Comparison of ENCODE assay signal across 23 mouse cellular contexts in genomic region chr11:115077436-115077835, GRCm38 (mm10). TPM values are rescaled to one million over a fixed set of nuclear protein-coding genes. Genes with fewer than 3 reads are reported as not detected.
"Had no signal": no experiment of that assay in that cellular context is flagged by ENCODE, and none has a peak within 500 bp of the region (broad histone marks: within the 10 kb centered on the region; RNA-seq: fewer than 3 reads in every experiment).

No protein-coding gene starts in this region.

- H3K27me3 ChIP-seq: stomach, embryonic 15.5 days had no signal

- H3K4me3 ChIP-seq: neural tube, embryonic 13.5 days; neural tube, embryonic 15.5 days; stomach, embryonic 15.5 days had no signal

- H3K4me1 ChIP-seq: neural tube, embryonic 13.5 days; stomach, embryonic 15.5 days had no signal

- DNase-seq: retina, postnatal 1 day; right cerebral cortex, adult 18-20 months; right cerebral cortex, postnatal 14 days; right cerebral cortex, postnatal 25 days; right cerebral cortex, postnatal 4 days; spleen, adult 18-20 months; thymus, adult 18-20 months; thymus, adult 2 months; thymus, postnatal 14 days; thymus, postnatal 25 days; thymus, postnatal 36 days; thymus, postnatal 4 days had no signal

- H3K4me2 ChIP-seq: neural tube, embryonic 13.5 days; neural tube, embryonic 15.5 days; stomach, embryonic 15.5 days had no signal

- H3K9ac ChIP-seq: neural tube, embryonic 13.5 days; neural tube, embryonic 15.5 days; stomach, embryonic 15.5 days had no signal

- H3K27ac ChIP-seq: neural tube, embryonic 13.5 days; neural tube, embryonic 15.5 days; stomach, embryonic 15.5 days; stomach, postnatal 0 days had no signal

- H3K9me3 ChIP-seq: neural tube, embryonic 13.5 days; neural tube, embryonic 15.5 days; stomach, embryonic 15.5 days had no signal

- H3K36me3 ChIP-seq: neural tube, embryonic 13.5 days; neural tube, embryonic 15.5 days; stomach, embryonic 15.5 days had no signal

RNA-seq across cellular contexts. Expression of gene Rab37, which starts 13.8 kb away (rescaled TPM):
- polyA plus RNA-seq: testis, adult 2 months had no signal

RNA-seq across cellular contexts. Expression of gene Cd300e, which starts 15.5 kb away (rescaled TPM):
- polyA plus RNA-seq: neural tube, embryonic 13.5 days; neural tube, embryonic 14.5 days; stomach, postnatal 0 days; testis, adult 2 months had no signal

RNA-seq across cellular contexts. Expression of gene Cd300ld3, which starts 29.2 kb away (rescaled TPM):
- polyA plus RNA-seq: neural tube, embryonic 13.5 days; neural tube, embryonic 14.5 days; neural tube, embryonic 15.5 days; stomach, embryonic 14.5 days; stomach, embryonic 15.5 days; stomach, embryonic 16.5 days; stomach, postnatal 0 days; thymus, postnatal 0 days had no signal

RNA-seq across cellular contexts. Expression of gene Cd300ld5, which starts 39.9 kb away (rescaled TPM):
- total RNA-seq: neutrophil, adult 5-6 weeks had no signal
- polyA plus RNA-seq: neural tube, embryonic 13.5 days; neural tube, embryonic 14.5 days; neural tube, embryonic 15.5 days; small intestine, adult 2 months; stomach, embryonic 14.5 days; stomach, embryonic 15.5 days; stomach, embryonic 16.5 days; stomach, postnatal 0 days; thymus, postnatal 0 days had no signal

RNA-seq across cellular contexts. Expression of gene Cd300ld4, which starts 50.6 kb away (rescaled TPM):
- total RNA-seq: neutrophil, adult 5-6 weeks had no signal
- polyA plus RNA-seq: neural tube, embryonic 13.5 days; neural tube, embryonic 14.5 days; neural tube, embryonic 15.5 days; small intestine, adult 2 months; stomach, embryonic 14.5 days; stomach, embryonic 15.5 days; stomach, embryonic 16.5 days; stomach, postnatal 0 days had no signal
